Mouse (Mus musculus) cerebral cortex, adult 2 months (tissue): ENCODE data around the gene Myl6.

Source experiments
- WGBS: fragments of 180-500 bp; shearing (Covaris S2); methylation state at CpG from one replicate; pipeline ENCODE4 v1.1.7; 2018; 5-methylcytosine and 5-hydroxymethylcytosine counted together

Gene Myl6

GRCm38 (mm10) chr10:128493695-128494666, at the start of gene Myl6:
Gene Myl6, minus strand, starts transcription at chr10:128494145.
- WGBS = under 1% methylated on average over 45 of the region's 45 CpGs

- WGBS = 43% methylated on average over 2 of the region's 2 CpGs
Observed at GRCm38 (mm10) chr10:128543100-128543499, 49.2 kb upstream of the Myl6 start.

GRCm38 (mm10) chr10:128538340-128538870, 44.5 kb upstream of the Myl6 start:
- 95% methylated on average over 1 of the region's 1 CpGs for WGBS

- 13% methylated on average over 18 of the region's 18 CpGs for WGBS
Observed at GRCm38 (mm10) chr10:128536266-128536940, 42.5 kb upstream of the Myl6 start.

GRCm38 (mm10) chr10:128535624-128536265, 41.8 kb upstream of the Myl6 start:
- WGBS = 65% methylated on average over 4 of the region's 4 CpGs

- WGBS = 89% methylated on average over 2 of the region's 2 CpGs
Observed at GRCm38 (mm10) chr10:128535206-128535605, 41.3 kb upstream of the Myl6 start.

- 35% methylated on average over 28 of the region's 28 CpGs for WGBS
Observed at GRCm38 (mm10) chr10:128526366-128527356, 32.7 kb upstream of the Myl6 start.

GRCm38 (mm10) chr10:128525671-128526308, 31.8 kb upstream of the Myl6 start, which contains the start of gene Esyt1:
Gene Esyt1, minus strand, starts transcription at chr10:128525871.
- whole genome bisulfite sequencing = under 1% methylated on average over 37 of the region's 37 CpGs

GRCm38 (mm10) chr10:128524732-128525662, 31.1 kb upstream of the Myl6 start:
- WGBS = 1% methylated on average over 58 of the region's 58 CpGs

- WGBS = 61% methylated on average over 11 of the region's 11 CpGs
Observed at GRCm38 (mm10) chr10:128524111-128524731, 30.3 kb upstream of the Myl6 start.

- WGBS = 90% methylated on average over 6 of the region's 6 CpGs
Observed at GRCm38 (mm10) chr10:128522351-128522750, 28.4 kb upstream of the Myl6 start.

GRCm38 (mm10) chr10:128520591-128520990, 26.6 kb upstream of the Myl6 start:
- WGBS = 93% methylated on average over 16 of the region's 16 CpGs

- 83% methylated on average over 7 of the region's 7 CpGs for WGBS
Observed at GRCm38 (mm10) chr10:128518833-128519232, 24.9 kb upstream of the Myl6 start.

- WGBS = 55% methylated on average over 6 of the region's 6 CpGs
Observed at GRCm38 (mm10) chr10:128516677-128517076, 22.7 kb upstream of the Myl6 start.

- WGBS = 59% methylated on average over 20 of the region's 20 CpGs
Observed at GRCm38 (mm10) chr10:128516029-128516428, 22.1 kb upstream of the Myl6 start.

- WGBS = 91% methylated on average over 4 of the region's 4 CpGs
Observed at GRCm38 (mm10) chr10:128515044-128515443, 21.1 kb upstream of the Myl6 start.

GRCm38 (mm10) chr10:128511761-128512160, 17.8 kb upstream of the Myl6 start:
- 89% methylated on average over 12 of the region's 12 CpGs for WGBS

- 89% methylated on average over 9 of the region's 9 CpGs for WGBS
Observed at GRCm38 (mm10) chr10:128511189-128511588, 17.2 kb upstream of the Myl6 start.
